Mouse (Mus musculus): ENCODE measurements around the gene Snx7.

GRCm38 (mm10) chr3:117812135-117812534, 56.6 kb downstream of the Snx7 start:
- TF ChIP-seq POLR2A (IDR thresholded peaks at IDR 0.05; ENCODE audit: insufficient read depth, low read depth, low read length) (no peak), CTCF (IDR thresholded peaks at IDR 0.05) (no peak), EP300 (IDR thresholded peaks at IDR 0.05; ENCODE audit: insufficient read depth, low read depth, low read length) (no peak)
